Mouse (Mus musculus): ENCODE measurements around the gene Sulf2. TPM values are rescaled to one million over a fixed set of nuclear protein-coding genes. Genes with fewer than 3 reads are reported as not detected.
A peak's percentile ranks its signal among the peaks of the same experiment; 100 is the strongest.

Gene Sulf2
- polyA plus RNA-seq, 1 experiment from 2014 or later, result 127 TPM

DNA sequence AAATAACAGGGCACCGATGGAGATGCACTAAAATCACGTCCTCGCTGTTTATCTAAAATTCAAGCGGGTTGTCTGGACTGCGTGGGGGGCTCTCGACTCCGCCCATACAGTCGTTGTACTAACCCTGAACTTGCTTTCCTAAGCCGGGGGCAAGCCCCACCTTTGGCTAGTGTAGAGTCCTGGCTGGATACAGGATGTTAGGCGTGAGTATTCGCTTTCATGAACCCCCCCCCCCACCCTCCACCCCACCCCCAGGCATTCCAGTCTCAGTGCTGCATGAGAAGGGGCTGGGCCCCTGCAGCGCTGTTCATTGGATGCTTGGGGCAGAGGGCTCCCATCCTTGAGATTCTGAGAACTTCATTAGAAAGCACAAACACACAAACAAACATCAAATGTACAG lies 659 bp upstream of the Sulf2 start:
- Histone ChIP-seq H3K9ac (peak overlapping the region; percentile 96), H3K36me3 (no peaks in the 10 kb centered on the region), H3K4me1 (peaks cover 56% of the 10 kb centered on the region), H3K4me3 (peak overlapping the region; percentile 81; the same call in 1 of the 2 replicates), H3K27me3 (no peaks in the 10 kb centered on the region), H3K4me2 (peak overlapping the region; percentile 93), H3K9me3 (no peaks in the 10 kb centered on the region), H3K27ac (peak overlapping the region; percentile 98; the same call in 1 of the 2 replicates)
- WGBS, result 6% methylated on average over 12 of the region's 12 CpGs
- no peak for ATAC-seq (ENCODE audit: insufficient number of reproducible peaks, insufficient read depth, low FRiP score, low TSS enrichment, low read depth)

DNA sequence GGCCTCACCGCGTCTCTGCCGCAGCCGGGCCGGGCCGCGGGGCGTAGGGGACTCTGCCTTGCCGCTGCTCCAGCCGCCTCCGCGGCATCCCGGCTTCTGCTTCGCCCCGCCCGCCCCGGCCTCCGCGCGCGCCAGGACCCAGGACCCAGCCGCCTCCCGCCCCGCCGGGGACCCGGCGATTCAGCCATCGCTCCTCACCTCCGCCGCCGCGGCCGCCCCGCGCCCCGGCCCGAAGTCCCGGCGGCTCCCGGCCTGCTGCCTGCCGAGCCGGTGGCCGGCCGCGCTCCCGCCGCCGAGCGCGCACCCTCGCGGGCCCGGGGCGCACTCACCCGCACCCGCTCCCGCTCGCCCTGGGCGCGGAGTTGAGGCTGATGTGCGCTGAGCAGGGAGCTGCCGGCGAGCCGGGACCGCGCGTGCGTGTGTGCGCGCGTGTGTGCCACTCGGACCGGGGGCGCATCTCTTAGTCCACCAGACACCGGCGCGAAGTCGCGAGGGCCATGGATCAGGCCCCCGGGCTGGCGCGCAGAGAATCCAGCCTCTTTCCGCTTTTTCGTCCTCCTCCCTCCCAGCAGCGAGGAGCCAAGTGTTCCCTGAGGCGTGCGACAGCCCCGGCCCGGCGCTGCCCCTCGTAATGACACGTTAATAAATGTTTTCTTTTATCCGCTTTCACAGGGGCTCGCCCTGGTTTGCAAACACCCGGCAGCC lies 562 bp downstream of the Sulf2 start:
- H3K27ac ChIP-seq, result peak overlapping the region; percentile 98
- peak; percentile 34; the same call in 1 of the 2 replicates for ATAC-seq (ENCODE audit: insufficient number of reproducible peaks, insufficient read depth, low FRiP score, low TSS enrichment, low read depth)
- peak overlapping the region; percentile 93 for H3K4me2 ChIP-seq
- under 1% methylated on average over 74 of the region's 95 CpGs for WGBS
- H3K36me3 ChIP-seq, result no peaks in the 10 kb centered on the region
- H3K4me1 ChIP-seq, result peaks cover 68% of the 10 kb centered on the region
- H3K27me3 ChIP-seq, result no peaks in the 10 kb centered on the region
- H3K9me3 ChIP-seq, result no peaks in the 10 kb centered on the region
- H3K9ac ChIP-seq, result peak overlapping the region; percentile 96
- H3K4me3 ChIP-seq, result peak overlapping the region; percentile 81

DNA sequence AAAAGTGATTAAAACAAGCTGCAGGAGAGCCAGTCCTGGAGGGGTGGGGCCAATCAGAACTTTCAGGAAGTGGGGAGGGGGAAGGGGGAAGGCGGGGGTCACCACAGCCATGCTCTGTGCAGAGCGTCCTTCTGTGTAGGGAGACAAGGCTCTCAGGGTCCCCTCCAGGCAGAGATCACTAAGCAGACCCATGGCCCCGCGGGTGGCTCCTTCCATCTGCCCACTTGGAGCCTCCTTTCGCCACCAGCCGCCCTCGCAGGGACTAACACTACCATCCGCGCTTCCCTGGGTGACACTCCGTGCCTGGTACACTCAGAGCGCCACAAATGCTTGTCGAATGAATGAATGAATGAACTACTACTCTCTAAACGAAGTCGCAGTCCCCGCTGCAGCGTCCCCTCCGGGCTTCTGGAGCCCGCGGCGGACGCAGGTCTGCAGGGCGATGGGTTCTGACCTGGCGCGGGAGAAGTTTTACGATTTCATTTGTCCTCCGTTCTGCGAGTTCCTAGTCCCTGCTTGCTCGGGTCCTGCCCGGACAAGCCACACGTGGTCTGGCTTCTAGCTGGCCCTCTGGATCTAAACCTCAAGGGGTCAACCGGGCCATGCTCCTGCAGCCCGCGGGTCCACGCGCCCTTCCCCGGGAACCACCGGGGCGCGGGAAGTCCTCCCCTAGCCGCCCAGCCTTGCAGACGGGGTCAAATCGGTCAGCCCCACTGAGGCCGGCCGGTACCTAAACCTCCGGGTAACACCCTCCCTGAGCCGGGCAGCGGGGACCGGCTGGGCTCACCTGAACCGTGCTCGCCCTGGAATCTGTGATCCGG lies 1.4 kb downstream of the Sulf2 start:
- 0 out of 2 replicates have a peak, but pooled peaks have one; percentile 23 for ATAC-seq (ENCODE audit: insufficient number of reproducible peaks, insufficient read depth, low FRiP score, low TSS enrichment, low read depth)
- WGBS, result under 1% methylated on average over 51 of the region's 51 CpGs

GRCm38 (mm10) chr2:166153399-166153793 lies 2.1 kb downstream of the Sulf2 start:
- H3K4me2 ChIP-seq, result peak overlapping the region; percentile 93
- no peaks in the 10 kb centered on the region for H3K9me3 ChIP-seq
- peaks cover 78% of the 10 kb centered on the region for H3K4me1 ChIP-seq
- H3K4me3 ChIP-seq, result peak overlapping the region; percentile 81
- ATAC-seq (ENCODE audit: insufficient number of reproducible peaks, insufficient read depth, low FRiP score, low TSS enrichment, low read depth), result no peak
- no peaks in the 10 kb centered on the region for H3K27me3 ChIP-seq
- peak overlapping the region; percentile 98 for H3K27ac ChIP-seq
- H3K36me3 ChIP-seq, result no peaks in the 10 kb centered on the region
- WGBS, result 19% methylated on average over 3 of the region's 3 CpGs
- peak overlapping the region; percentile 96 for H3K9ac ChIP-seq

More for the DNA sequence above, 1.4 kb downstream of the Sulf2 start:
- peak overlapping the region; percentile 98 for H3K27ac ChIP-seq
- H3K36me3 ChIP-seq, result no peaks in the 10 kb centered on the region
- peaks cover 76% of the 10 kb centered on the region for H3K4me1 ChIP-seq
- no peaks in the 10 kb centered on the region for H3K27me3 ChIP-seq
- H3K9me3 ChIP-seq, result no peaks in the 10 kb centered on the region
- peak overlapping the region; percentile 93 for H3K4me2 ChIP-seq
- H3K9ac ChIP-seq, result peak overlapping the region; percentile 96
- peak overlapping the region; percentile 81 for H3K4me3 ChIP-seq

GRCm38 (mm10) chr2:166152734-166153398 lies 2.6 kb downstream of the Sulf2 start:
- no peaks in the 10 kb centered on the region for H3K36me3 ChIP-seq
- no peaks in the 10 kb centered on the region for H3K27me3 ChIP-seq
- H3K27ac ChIP-seq, result peak overlapping the region; percentile 98; the same call in 1 of the 2 replicates
- peak overlapping the region; percentile 81 for H3K4me3 ChIP-seq
- H3K9me3 ChIP-seq, result no peaks in the 10 kb centered on the region
- peak overlapping the region; percentile 93 for H3K4me2 ChIP-seq
- 34% methylated on average over 11 of the region's 11 CpGs for WGBS
- ATAC-seq (ENCODE audit: insufficient number of reproducible peaks, insufficient read depth, low FRiP score, low TSS enrichment, low read depth), result no peak
- peaks cover 78% of the 10 kb centered on the region for H3K4me1 ChIP-seq
- H3K9ac ChIP-seq, result peak overlapping the region; percentile 96

DNA sequence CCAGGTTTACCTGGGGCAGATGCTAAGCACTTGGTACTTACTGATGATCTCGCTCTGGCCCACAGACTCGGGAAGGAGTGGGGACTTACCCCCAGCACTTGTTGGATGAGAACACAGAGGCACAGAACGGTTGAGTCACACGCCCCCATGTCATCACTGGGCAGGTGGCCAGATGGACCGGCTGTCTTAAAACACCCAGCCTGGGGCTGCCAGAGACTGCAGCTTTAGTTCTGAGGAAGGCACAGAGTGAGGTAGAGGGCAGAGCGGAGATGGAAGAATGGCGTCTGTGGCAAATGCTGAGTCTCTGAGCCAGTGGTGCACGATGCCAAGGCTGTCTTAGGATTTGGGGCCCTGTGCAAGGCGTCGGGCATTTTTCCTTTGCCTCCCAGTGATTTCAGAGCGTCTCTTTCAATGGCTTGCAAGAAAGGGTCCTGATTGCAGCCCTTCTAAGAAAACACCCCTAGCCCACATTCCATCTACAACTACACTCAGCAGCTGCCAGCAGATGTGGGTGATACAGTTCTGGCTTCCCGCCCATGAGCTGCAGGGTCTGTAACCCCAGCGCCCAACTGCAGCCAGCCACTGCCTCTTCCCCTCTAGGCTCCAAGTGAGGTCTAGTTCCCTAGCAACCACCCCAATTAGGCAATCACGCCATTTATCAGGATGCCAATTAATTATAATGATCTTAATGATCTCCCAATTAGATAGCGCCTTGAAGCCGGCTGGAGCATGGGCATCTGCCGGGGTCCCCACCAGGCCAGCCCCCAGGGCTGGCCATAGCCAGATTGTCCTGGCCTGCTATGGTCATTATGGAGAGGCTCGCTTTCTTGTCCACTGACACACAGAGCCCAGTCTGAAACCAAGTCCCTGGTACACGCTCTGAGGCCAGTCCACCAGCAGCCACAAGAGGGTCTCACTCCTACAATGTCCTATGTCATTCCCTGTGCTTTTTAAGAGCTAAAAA lies 3.7 kb downstream of the Sulf2 start:
- Histone ChIP-seq H3K4me3 (0 out of 2 replicates have a peak overlapping the region, but pooled peaks have one; percentile 5), H3K4me2 (peak overlapping the region; percentile 93), H3K4me1 (peaks cover 82% of the 10 kb centered on the region), H3K9me3 (no peaks in the 10 kb centered on the region), H3K36me3 (0 out of 2 replicates have a peak, but pooled peaks cover 1% of the 10 kb centered on the region), H3K9ac (peak overlapping the region; percentile 96; the same call in 1 of the 2 replicates), H3K27me3 (no peaks in the 10 kb centered on the region), H3K27ac (peak overlapping the region; percentile 81)
- WGBS, result 39% methylated on average over 19 of the region's 19 CpGs
- no peak for ATAC-seq (ENCODE audit: insufficient number of reproducible peaks, insufficient read depth, low FRiP score, low TSS enrichment, low read depth)

GRCm38 (mm10) chr2:166150584-166150983 lies 4.9 kb downstream of the Sulf2 start:
- Histone ChIP-seq H3K27ac (no peak overlapping the region), H3K27me3 (no peaks in the 10 kb centered on the region), H3K9me3 (no peaks in the 10 kb centered on the region), H3K4me3 (no peak overlapping the region), H3K4me1 (peaks cover 85% of the 10 kb centered on the region), H3K36me3 (peaks cover 8% of the 10 kb centered on the region; the same call in 1 of the 2 replicates), H3K4me2 (no peak overlapping the region), H3K9ac (no peak overlapping the region)
- ATAC-seq (ENCODE audit: insufficient number of reproducible peaks, insufficient read depth, low FRiP score, low TSS enrichment, low read depth), result no peak
- WGBS, result 83% methylated on average over 5 of the region's 5 CpGs

DNA sequence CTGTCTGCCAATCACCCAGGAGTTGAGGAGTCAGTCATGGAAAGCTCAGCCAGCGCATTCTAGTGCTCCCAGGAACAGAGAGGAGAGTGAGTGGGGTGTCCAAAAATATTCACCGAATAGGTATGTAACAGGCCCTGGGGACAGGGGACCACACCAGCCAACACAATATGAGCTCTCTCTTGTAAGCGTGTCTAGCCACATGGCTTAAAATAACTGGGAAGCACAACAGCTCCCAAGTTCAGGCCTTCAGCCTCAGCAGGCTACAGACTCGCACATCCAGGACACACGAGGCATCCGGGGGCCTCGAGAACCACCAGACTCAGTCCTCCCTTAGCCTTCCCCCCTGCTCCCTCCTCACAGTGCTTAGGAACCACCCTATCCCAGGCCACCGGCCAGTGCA lies 6.0 kb downstream of the Sulf2 start:
- Histone ChIP-seq H3K9ac (0 out of 2 replicates have a peak overlapping the region, but pooled peaks have one; percentile 32), H3K4me1 (peaks cover 95% of the 10 kb centered on the region), H3K4me2 (peak overlapping the region; percentile 38), H3K36me3 (peaks cover 8% of the 10 kb centered on the region; the same call in 1 of the 2 replicates), H3K4me3 (no peak overlapping the region), H3K9me3 (no peaks in the 10 kb centered on the region), H3K27ac (peak overlapping the region; percentile 79), H3K27me3 (no peaks in the 10 kb centered on the region)
- WGBS, result 50% methylated on average over 8 of the region's 8 CpGs
- ATAC-seq (ENCODE audit: insufficient number of reproducible peaks, insufficient read depth, low FRiP score, low TSS enrichment, low read depth), result no peak

DNA sequence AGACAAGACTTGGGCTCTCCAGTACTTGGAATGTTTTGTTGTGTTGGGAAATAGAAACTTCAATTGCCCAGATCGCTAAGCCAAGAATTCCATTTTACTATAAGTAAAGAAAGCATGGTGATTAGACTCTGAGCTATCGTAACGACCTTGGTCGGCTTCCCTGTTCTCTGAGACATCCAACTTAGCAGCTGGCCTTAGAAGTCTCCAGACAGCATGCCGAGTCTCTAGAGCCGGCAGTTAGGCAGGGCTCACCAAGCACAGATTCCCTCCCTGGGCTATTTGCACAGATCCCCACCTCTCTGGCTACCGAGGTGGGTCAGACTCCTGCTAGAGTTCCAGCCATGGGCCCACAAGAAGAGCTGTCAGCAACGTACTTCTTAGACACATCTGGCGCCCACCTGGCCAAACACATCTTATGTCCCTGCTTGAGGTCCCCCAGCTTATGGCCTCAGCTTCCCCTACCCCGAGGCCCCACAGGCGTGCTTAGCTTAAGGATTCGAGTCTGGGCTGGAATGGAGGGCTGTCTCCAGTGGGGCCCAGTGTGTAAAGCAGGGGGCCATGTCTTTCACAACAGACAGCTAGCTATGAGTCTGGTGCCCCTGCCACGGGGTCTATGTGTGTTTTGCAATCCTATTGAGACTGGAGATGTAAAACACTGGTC lies 6.7 kb downstream of the Sulf2 start:
- H3K4me2 ChIP-seq, result peak overlapping the region; percentile 38
- no peak; the same call in 1 of the 2 replicates for ATAC-seq (ENCODE audit: insufficient number of reproducible peaks, insufficient read depth, low FRiP score, low TSS enrichment, low read depth)

More for the DNA sequence above, 6.7 kb downstream of the Sulf2 start:
- H3K27me3 ChIP-seq, result no peaks in the 10 kb centered on the region
- H3K4me1 ChIP-seq, result peaks cover 100% of the 10 kb centered on the region
- H3K9me3 ChIP-seq, result no peaks in the 10 kb centered on the region
- no peak overlapping the region for H3K4me3 ChIP-seq
- 16% methylated on average over 13 of the region's 13 CpGs for WGBS
- peaks cover 8% of the 10 kb centered on the region; the same call in 1 of the 2 replicates for H3K36me3 ChIP-seq
- H3K27ac ChIP-seq, result peak overlapping the region; percentile 79
- 0 out of 2 replicates have a peak overlapping the region, but pooled peaks have one; percentile 32 for H3K9ac ChIP-seq

Data from embryonic facial prominence, embryonic 13.5 days (tissue).